Mouse (Mus musculus): Measurements from ENCODE around the gene Herc2.

Gene Herc2

DNA sequence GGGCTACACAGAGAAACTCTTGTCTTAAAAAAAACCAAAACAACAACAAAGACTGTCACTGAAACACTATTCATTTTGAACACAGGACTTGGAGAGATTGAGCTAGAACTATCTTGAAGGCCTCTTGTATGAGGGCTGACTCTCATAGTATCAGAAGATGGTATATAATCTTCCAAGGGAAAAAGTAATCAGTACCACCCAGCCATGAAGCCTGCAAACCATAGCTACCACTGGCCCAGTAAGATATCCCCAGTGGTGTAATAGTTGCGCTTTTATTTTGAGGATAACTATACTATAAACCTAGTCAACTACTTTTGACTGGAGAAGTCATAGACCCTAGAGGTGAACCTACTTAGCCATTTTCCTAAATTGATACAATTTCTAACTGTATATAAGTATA, 16.6 kb downstream of the Herc2 start:
- CTCF ChIA-PET, result interaction anchor here (0.5 kb wide), 1 partner anchor 9 kb away, joined by 5 read pairs; no protein-coding TSS in a partner anchor

DNA sequence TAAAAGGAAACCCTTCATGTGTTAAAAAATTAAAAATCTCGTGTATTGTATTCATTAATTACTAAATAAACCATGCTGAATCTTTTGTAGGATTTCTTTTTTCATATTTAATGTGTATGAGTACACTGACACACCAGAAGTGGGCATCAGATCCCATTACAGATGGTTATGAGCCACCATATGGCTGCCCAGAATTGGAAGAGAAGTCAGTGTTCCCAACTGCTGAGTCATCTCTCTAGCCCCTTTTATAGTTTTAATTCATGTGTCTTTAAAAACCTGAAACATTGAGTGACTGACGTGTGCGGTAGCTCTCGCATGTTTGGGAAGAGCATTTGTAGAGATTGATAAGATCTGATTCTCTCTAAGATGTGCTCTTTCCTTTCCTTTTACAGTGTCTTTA, 21.7 kb downstream of the Herc2 start:
- CTCF ChIA-PET, result no interaction called here

DNA sequence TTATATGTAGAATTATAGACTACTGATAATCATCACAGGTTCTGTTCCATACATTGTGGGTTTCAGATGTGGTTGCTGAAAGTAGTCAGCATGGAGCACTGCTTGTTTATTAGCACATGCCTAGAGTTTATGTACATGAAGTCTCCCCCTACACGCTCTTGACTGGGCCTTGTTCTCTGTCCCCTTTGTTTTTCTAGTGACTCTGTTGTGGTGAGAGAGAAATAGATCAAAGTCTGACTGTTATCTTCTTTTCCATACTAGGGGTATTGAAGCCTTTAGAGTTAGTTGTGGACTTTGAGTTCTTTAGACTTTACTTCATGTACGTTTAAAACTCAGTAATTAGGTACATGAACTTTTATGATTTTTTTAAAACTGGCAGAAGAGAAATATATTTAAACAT, 33.0 kb downstream of the Herc2 start:
- CTCF ChIA-PET, result no interaction called here

DNA sequence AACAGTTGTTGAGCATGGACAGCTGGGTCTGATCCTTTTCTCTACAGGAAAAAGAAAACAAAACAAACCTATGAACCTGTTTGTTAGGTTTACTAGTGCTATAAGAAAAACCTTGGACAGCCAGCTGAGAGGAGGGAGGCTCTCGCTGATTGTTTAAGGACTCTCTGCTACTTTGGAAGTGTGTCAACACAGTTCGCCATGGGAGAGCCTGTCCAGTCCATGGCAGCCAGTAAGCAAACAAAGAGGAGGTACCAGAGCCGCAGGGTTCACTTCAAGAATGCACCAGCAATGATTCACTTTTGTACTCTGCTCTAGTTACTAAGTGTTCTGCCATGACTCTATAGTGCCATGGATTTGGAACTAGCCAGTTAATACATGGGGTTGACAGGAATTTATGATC, 39.1 kb downstream of the Herc2 start:
- CTCF ChIA-PET, result no interaction called here

DNA sequence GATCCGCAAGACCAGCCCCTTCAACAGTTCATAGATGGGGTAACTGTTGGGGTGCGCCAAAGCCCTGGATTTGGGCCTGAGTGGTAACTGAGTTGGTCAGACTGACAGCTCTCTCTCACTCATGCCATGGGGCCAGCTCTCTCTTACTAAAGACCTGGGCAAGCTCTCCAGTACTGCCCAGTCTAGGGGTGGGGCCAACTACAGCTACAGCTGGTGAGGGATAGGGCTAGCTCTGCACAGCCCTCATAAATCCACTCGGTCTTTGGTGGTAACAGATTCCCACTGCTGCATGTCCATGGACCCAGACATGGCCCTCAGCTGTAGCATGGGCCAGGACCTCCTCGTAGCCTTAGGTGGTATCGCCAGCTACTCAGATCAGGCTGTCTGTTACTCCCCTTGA, 41.4 kb downstream of the Herc2 start:
- CTCF ChIA-PET, result no interaction called here

DNA sequence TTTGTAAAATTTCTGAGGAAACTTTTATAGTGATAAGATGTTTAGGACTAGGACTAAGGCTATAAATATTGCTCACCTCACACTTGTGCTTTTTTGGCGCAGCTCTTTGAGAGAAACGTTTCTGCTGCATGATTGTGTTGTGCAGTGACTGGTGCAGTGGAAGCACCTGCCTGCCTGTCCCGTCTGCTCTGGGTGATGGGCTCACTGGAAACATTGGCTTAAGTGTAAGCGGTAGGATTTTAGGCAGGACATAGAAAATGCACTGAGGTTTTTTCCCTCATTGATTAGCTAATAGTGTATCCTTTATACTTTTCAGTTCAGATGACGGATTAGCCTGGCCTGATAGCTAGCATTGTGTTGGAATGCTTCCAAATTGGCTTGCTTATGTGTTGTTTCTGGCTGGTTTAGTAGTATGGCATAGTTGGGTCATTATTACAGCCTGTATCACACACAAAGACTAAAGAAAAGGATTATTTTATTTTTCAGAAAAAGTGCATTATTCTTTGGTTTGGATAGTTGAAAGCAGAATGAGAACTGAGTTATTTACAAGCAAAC, 52.4 kb downstream of the Herc2 start:
- CTCF ChIA-PET, result no interaction called here

DNA sequence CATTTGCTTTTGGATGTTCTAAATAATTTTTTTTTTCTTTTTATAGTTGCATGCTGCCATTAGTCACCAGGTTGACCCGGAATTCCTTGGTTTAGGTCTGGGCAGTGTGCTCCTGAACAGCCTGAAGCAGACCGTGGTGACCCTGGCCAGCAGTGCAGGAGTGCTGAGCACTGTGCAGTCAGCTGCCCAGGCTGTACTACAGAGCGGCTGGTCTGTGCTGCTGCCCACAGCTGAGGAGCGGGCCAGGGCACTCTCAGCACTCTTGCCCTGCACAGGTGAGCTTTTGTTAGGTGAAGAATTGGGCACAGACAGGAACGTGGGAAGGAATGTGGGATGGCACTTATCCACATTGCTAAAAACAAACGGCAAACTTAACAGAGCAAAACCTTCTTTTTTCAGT, 63.0 kb downstream of the Herc2 start:
- CTCF ChIA-PET, result no interaction called here

DNA sequence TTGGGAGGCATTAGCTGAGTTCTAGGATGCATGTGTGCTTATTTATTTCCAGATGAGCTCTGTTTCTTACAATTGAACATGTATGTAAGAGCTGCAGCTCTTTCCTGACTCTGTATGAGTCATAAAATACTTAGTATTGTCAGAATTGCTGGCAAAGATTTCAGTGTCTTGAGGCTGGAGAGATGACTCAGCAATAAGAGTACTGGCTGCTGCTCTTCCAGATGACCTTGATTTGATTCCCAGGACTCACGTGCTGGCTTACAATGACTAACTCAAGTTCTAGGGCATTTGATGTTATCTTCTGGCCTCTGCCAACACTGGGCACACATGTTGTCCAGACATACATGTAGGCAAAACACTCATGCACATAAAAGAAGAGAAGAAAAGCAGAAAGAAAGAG, 64.2 kb downstream of the Herc2 start:
- CTCF ChIA-PET, result no interaction called here

DNA sequence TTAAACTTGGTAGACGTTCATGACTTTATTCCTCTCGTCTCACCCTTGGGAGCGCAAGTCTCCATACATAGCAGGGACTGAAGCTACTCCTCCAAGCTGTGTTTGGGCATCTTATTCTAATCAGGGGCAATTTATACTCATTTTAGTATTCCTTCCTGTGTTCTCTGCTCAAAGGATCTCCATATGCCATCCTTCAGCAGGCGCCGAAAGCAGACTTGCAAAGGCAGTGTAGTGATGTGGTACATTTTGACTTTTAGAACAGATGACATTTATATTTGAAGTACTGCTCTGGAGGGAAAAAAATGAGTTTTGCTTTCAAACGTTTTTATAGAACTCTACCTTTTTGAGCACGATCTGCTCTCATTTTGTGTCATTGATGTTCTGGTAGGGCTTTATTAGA, 71.0 kb downstream of the Herc2 start:
- CTCF ChIA-PET, result no interaction called here

DNA sequence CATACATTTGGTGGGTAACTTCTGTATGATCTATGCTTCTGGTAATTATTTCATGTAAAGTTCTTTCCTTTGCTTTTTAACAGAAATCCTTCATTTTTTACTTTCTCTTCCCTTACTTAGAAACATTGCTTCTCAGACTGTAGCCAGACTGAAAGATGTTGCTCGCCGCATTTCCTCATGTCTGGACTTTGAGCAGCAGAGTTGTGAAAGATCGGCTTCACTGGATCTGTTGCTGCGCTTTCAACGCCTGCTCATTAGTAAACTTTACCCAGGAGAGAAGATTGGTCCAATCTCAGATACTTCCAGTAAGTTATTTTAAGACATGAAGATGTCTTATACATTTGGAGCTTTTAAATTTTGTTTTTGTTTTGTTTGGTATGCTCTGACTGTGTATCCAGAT, 71.4 kb downstream of the Herc2 start:
- CTCF ChIA-PET, result no interaction called here

DNA sequence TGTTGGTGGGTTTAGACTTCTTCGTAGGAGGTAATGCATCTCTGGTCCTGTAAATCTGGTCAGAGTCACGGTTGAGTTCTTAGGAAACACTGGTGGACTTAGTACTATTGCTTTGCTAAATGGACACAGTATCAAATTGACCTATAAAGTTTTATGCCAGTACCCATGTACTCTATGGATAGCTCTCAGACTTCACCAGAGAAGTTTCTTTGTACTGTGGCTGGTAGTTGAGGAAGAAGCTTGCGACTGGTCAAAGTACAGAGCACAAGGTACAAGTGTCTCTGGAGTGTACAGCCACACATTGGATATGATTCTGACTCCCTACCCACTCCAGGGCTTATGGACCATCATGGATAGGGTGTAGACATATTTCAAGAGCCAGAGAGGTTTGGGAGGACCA, 78.1 kb downstream of the Herc2 start:
- CTCF ChIA-PET, result no interaction called here

DNA sequence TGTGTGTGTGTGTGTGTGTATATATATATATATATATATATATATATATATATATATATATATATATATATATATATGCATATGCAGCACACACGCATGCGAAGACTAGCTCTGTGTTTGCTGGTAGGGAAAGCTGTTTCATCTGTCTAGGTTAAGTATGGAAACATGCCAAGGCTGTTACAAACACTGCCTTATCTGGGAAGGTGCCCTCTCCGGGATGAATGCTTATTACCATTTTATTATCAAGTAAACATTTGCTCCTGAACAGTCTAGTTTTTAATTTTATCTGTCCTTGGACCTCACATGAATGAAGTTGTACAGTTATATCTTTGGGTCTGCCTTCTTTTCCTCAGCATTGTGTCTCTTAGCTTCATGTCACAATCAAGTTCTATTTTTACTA, 79.6 kb downstream of the Herc2 start:
- CTCF ChIA-PET, result no interaction called here

DNA sequence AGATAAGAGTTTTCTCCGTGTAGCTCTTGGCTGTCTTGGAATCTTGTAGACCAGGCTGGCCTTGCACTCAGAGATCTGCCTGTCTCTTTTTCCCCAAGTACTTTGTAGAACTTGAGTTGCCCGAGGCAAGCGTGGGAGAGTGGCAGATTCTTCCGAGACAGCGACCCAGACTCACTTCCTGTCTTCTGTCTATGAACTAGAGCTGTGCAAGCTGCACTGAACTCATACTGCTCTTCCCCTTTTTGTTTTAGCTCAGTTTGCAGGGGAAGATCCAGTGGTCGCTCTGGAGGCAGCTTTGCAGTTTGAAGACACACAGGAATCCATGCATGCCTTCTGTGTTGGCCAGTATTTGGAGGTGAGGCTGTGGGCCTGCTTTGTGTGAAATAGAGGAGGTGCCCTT, 81.6 kb downstream of the Herc2 start:
- CTCF ChIA-PET, result no interaction called here

DNA sequence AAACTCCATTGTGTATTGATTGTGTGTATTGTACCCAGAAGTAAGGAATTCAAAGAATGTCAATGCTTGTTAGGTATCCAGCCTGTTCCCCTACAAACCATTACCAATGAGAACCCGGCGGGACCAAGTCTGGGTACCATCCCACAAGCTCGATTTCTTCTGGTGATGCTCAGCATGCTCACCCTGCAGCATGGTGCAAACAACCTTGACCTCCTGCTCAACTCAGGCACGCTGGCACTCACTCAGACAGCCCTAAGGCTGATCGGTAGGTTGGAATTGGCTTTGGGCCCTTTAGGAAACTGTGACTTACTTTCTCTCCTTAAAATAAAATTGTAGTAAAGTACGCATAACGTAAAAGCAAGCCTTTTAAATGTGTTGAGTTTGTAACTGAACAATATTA, 88.7 kb downstream of the Herc2 start:
- CTCF ChIA-PET, result no interaction called here

DNA sequence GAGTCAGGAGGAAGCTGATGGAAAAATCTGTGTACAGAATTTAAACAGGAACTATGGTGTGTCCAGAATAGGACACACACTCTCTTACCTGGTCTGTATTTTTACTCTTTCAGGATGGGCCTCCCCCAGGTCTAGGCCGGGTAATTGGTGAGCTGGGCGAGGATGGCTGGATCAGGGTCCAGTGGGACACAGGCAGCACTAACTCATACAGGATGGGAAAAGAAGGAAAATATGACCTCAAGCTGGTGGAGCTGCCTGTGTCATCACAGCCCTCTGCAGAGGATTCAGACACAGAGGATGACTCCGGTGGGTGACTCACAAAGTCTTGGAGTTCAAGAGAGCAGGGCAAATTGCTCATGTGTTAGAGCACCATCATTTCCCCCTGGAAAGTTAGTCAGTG, 96.4 kb downstream of the Herc2 start:
- CTCF ChIA-PET, result no interaction called here

DNA sequence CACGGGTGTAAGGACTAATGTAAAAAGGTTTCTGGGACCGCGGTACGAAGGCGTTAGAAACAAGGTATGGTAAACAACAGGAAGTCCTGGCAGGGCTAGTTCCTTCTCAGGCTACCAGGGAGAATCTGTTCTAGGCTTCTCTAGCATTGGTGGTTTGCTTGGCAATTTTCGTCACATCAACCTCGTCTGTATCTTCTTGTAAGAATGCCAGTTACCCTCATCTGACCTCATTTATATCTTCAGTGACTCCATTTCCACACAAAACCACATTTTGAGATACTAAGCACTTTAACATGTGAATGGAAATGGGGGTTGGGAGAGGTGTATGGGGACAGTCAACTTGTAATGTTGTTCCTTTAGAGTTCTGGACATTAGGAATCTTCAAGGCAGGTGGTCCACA, 98.9 kb downstream of the Herc2 start:
- CTCF ChIA-PET, result no interaction called here

DNA sequence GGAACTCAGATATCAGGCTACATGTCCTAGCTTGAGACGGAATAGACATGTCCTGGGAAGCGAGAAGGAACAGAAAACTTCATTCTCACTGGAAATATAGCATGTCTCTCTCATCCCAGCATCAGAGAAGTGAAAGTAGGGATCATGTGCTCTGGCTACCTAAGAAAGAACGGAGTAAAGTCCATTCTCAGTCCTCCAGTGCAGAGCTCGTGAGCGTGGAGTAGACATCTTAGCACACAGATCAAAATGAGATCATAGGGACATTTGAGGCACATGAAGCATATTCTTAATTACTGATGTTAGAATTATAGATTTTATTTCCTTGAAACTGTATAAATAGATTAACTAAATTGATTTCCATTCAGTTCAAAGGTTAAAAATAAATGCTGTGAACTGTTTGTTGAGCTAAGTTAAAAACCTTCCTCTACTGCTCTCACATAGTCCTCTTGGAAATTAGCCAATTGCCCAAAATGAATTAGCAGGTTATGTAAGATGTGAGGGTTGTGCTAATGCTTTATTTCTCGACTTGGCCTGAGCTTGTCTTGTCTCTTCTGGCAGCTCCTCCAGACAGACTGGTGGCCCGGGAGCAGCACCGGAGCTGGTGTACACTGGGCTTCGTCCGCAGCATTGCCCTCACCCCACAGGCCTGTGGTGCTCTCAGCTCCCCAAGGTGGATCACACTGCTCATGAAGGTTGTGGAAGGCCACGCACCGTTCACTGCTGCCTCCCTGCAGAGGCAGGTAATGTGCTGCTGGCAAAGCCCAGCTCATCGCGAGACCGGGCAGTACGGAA, 102.1 kb downstream of the Herc2 start:
- CTCF ChIA-PET, result no interaction called here

DNA sequence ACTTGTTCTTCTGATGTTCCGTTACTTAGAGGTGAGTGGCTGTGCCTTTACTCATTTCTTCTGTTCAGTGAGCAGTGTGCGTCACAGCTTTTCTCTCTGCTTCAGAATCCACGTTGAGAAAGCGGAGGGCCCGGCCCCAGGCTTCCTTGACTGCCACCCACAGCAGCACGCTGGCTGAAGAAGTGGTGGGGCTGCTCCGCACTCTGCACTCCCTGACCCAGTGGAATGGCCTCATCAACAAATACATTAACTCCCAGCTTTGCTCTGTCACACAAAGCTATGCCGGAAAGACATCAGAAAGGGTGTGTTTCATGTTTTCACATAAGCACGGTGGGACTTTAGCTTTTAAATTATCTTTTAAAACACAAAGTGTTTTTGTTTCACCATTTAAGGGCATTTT, 103.2 kb downstream of the Herc2 start:
- CTCF ChIA-PET, result no interaction called here

DNA sequence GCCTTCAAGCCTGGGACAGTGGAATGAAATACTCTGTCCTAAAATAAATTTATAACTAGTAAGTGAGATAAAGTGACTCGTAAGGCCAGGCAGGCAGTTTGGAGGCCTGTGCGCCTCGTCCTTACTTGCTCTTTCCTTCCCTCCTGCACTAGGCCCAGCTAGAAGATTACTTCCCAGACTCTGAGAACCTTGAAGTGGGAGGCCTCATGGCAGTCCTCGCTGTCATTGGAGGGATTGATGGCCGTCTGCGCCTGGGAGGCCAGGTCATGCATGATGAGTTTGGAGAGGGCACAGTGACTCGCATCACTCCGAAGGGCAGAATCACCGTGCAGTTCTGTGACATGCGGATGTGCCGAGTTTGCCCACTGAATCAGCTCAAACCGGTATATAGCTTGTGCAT, 103.6 kb downstream of the Herc2 start:
- CTCF ChIA-PET, result no interaction called here

DNA sequence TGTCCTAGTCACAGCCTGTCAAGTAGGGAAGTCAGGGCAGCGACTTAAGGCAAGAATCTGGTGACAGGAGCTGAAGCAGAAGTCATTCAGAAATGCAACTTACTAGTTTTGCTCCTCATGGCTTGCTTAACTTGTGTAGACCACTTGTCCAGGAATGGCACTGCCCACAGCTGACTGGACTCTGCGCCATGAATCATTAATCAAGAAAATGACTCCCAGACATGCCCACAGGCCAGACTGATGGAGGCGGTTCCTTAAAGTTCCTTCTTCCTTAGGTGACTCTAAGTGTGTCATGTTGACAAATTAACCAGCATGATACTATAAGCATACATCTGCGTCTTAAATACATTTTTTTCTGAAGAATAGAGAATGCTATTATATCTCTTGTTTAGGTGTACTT, 113.3 kb downstream of the Herc2 start:
- CTCF ChIA-PET, result no interaction called here

DNA sequence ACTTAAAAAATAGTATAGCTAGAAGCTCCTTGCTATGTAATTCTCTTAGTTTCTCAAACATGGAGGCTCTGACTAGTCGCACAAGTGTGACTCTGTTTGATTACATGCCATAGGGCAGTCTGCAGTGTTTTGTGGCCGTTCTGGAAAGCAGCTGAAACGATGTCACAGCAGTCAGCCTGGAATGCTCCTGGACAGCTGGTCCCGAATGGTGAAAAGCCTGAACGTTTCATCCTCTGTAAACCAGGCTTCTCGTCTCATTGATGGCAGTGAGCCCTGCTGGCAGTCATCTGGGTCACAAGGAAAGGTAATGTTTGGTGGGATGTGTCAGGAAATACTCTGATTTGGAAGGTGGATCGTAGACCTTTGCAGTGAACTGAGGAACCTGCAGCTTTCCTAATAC, 118.7 kb downstream of the Herc2 start:
- CTCF ChIA-PET, result no interaction called here

DNA sequence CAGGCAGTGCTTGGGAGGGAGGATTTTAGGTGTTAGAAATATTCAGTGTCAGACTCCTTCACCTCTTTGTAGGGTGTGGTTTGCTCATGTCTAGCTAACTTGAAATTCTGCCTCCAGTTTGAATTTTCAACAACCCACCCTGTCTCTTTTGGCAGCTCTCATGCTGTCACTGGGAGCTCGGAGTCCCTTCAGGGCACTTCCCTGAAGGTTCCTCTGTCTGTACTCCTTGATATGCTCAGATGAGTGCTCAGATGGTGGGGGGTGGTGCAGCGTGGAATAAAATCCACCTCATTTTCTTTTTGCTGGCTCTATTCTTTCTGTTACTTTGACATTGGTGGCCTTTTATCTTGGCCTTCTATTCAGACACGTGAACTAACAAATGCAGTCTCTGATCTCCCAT, 127.4 kb downstream of the Herc2 start:
- CTCF ChIA-PET, result no interaction called here

DNA sequence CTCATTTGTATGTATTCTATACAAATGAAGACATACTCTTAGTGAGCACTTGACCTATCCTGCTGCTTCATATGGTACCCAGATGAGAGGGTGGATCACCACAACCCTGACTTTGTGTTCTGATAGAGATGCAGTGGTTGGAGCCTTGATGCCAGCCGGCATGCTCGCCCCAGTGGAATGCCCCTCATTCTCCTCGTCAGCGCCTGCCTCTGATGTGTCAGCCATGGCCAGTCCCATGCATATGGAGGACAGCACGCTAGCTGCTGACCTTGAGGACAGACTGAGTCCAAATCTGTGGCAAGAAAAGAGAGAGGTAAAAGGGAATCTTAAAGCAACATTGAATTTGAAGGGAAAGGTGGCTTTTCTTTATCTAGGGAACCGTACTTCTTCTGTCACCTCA, 141.0 kb downstream of the Herc2 start:
- CTCF ChIA-PET, result no interaction called here

DNA sequence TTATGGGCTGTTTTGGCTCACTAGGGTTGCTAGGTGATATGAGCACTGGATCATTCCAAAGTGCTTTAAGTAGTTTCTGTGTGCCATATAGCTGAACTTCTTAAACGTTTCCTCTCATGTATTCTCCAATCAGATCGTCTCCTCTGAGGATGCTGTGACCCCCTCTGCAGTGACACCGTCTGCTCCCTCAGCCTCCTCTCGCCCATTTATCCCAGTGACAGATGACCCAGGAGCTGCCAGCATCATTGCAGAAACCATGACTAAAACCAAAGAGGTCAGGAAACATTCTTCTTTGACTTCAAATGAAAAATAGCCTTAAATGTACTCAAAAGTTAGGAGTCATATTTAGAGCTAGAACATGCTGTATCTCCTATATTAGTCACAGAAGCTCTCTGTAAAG, 141.7 kb downstream of the Herc2 start:
- CTCF ChIA-PET, result no interaction called here
